Mouse (Mus musculus) limb, embryonic 13.5 days (tissue): ENCODE results near the gene Eif2b4. TPM values are rescaled to one million over a fixed set of nuclear protein-coding genes. Genes with fewer than 3 reads are reported as not detected.

Source experiments
- ATAC-seq: fragments of 200-750 bp; cut with Nextera tagmentation; 2 replicates; pipeline ENCODE4 v1.8.0; 2017; ENCODE audit warnings: low read depth, moderate number of reproducible peaks, moderate TSS enrichment; ENCODE audit not compliant: low FRiP score
- H3K27ac ChIP-seq: fragments of 300-500 bp; sonication (generic); 2 replicates; pipeline ENCODE4 v1.5.1; 2015; ENCODE audit warnings: inconsistent platforms, mild to moderate bottlenecking, moderate library complexity
- H3K27me3 ChIP-seq: fragments of 300-500 bp; sonication (generic); 2 replicates; pipeline ENCODE4 v1.6.1; 2015; ENCODE audit warnings: mild to moderate bottlenecking, inconsistent platforms
- H3K36me3 ChIP-seq: fragments of 300-500 bp; sonication (generic); 2 replicates; pipeline ENCODE4 v1.6.1; 2015; ENCODE audit warnings: inconsistent platforms, mild to moderate bottlenecking, moderate library complexity
- H3K4me1 ChIP-seq: fragments of 300-500 bp; sonication (generic); 2 replicates; pipeline ENCODE4 v1.6.1; 2015; ENCODE audit warnings: inconsistent platforms
- H3K4me2 ChIP-seq: fragments of 300-500 bp; sonication (generic); replicated peaks from 2 replicates; pipeline ENCODE4 v1.6.1; 2015; ENCODE audit warnings: inconsistent platforms, mild to moderate bottlenecking, moderate library complexity
- H3K4me3 ChIP-seq: fragments of 300-500 bp; sonication (generic); 2 replicates; pipeline ENCODE4 v1.5.1; 2015; ENCODE audit warnings: moderate library complexity, mild to moderate bottlenecking, inconsistent platforms
- H3K9ac ChIP-seq: fragments of 300-500 bp; sonication (generic); 2 replicates; pipeline ENCODE4 v1.6.1; 2015; ENCODE audit warnings: mild to moderate bottlenecking, inconsistent platforms
- H3K9me3 ChIP-seq: fragments of 300-500 bp; sonication (generic); 2 replicates; pipeline ENCODE4 v1.6.1; 2016; ENCODE audit warnings: inconsistent platforms
- WGBS: fragments of 180-500 bp; shearing (Covaris S2); methylation state at CpG from one replicate; pipeline ENCODE4 v1.1.7; 2015; 5-methylcytosine and 5-hydroxymethylcytosine counted together
- polyA plus RNA-seq: library from polyadenylated mRNA; unstranded; fragments of >200 nt; fragmentation: Nextera tagmentation; extraction: Ambion mirVana; gene quantifications from 2 replicates; pipeline ENCODE4 v1.2.1, GENCODE M21; 2015

The Eif2b4 gene
- polyA plus RNA-seq, 1 experiment from 2014 or later = 76.3 TPM

- no peak within 1 kb of the TSS for H3K27ac ChIP-seq
- peak within 1 kb of the TSS; percentile 53 for H3K4me2 ChIP-seq
- ATAC-seq = no peak
- WGBS = 2% methylated on average over 52 of the region's 52 CpGs
- H3K9me3 ChIP-seq = no peaks in the 10 kb centered on the region
- H3K27me3 ChIP-seq = peaks cover 69% of the 10 kb centered on the region
- H3K4me3 ChIP-seq = peak within 1 kb of the TSS; percentile 26
- H3K9ac ChIP-seq = no peak within 1 kb of the TSS
- H3K36me3 ChIP-seq = peaks cover 17% of the 10 kb centered on the region
- H3K4me1 ChIP-seq = peaks cover 24% of the 10 kb centered on the region
These were observed 54.8 kb downstream of the Eif2b4 start, which contains the start of gene Ucn for GRCm38 (mm10) chr5:31138241-31138967. Gene Ucn (minus strand): TSS chr5:31138829.

GRCm38 (mm10) chr5:31137658-31138057, 55.6 kb downstream of the Eif2b4 start:
- Histone ChIP-seq H3K27ac (no peak overlapping the region), H3K36me3 (peaks cover 14% of the 10 kb centered on the region), H3K9me3 (no peaks in the 10 kb centered on the region), H3K4me3 (peak overlapping the region; percentile 26), H3K4me1 (peaks cover 24% of the 10 kb centered on the region), H3K4me2 (peak overlapping the region; percentile 53), H3K9ac (no peak overlapping the region), H3K27me3 (peaks cover 71% of the 10 kb centered on the region)
- ATAC-seq = no peak
- 2% methylated on average over 13 of the region's 13 CpGs for WGBS

Other genes starting within 250 kb of the Eif2b4 start
- 7.6 and 8.7 TPM in 2 replicates for gene Cgref1, start 247.8 kb downstream of the Eif2b4 start, polyA plus RNA-seq
- 136 and 142 TPM in 2 replicates for gene Preb, start 233.1 kb downstream of the Eif2b4 start, polyA plus RNA-seq
- not detected in 2 replicates for gene Tcf23, start 224.8 kb downstream of the Eif2b4 start, polyA plus RNA-seq
- gene Atraid, start 145.1 kb downstream of the Eif2b4 start, polyA plus RNA-seq = 147 and 156 TPM in 2 replicates
- 13.4 and 14.1 TPM in 2 replicates for gene Slc5a6, start 144.5 kb downstream of the Eif2b4 start, polyA plus RNA-seq
- 30.0 and 33.7 TPM in 2 replicates for gene Cad, start 138.7 kb downstream of the Eif2b4 start, polyA plus RNA-seq
- gene Dnajc5g, start 87.1 kb downstream of the Eif2b4 start, polyA plus RNA-seq = not detected in 2 replicates
- gene Slc30a3, start 85.2 kb downstream of the Eif2b4 start, polyA plus RNA-seq = 0.38 and 0.57 TPM in 2 replicates
- gene Trim54, start 76.7 kb downstream of the Eif2b4 start, polyA plus RNA-seq = 7.2 and 8.1 TPM in 2 replicates
- gene Ucn, start 54.6 kb downstream of the Eif2b4 start, polyA plus RNA-seq = not detected in 2 replicates
- gene Mpv17, start 39.2 kb downstream of the Eif2b4 start, polyA plus RNA-seq = 68.7 and 69.4 TPM in 2 replicates
- gene Gm29609, start 13.5 kb downstream of the Eif2b4 start, polyA plus RNA-seq = 0.99 and 1.8 TPM in 2 replicates
- gene Gtf3c2, start 13.3 kb downstream of the Eif2b4 start, polyA plus RNA-seq = 84.8 and 92.4 TPM in 2 replicates
- gene Snx17, start 203 bp downstream of the Eif2b4 start, polyA plus RNA-seq = 161 and 165 TPM in 2 replicates
- 10.9 and 11.0 TPM in 2 replicates for gene Zfp513, start 8.9 kb upstream of the Eif2b4 start, polyA plus RNA-seq
- gene Ppm1g, start 27.3 kb upstream of the Eif2b4 start, polyA plus RNA-seq = 131 and 133 TPM in 2 replicates
- gene Nrbp1, start 47.4 kb upstream of the Eif2b4 start, polyA plus RNA-seq = 165 and 166 TPM in 2 replicates
- 0.38 and 0.48 TPM in 2 replicates for gene Gm9970, start 47.8 kb upstream of the Eif2b4 start, polyA plus RNA-seq
- gene Krtcap3, start 58.3 kb upstream of the Eif2b4 start, polyA plus RNA-seq = 16.1 and 21.3 TPM in 2 replicates
- gene Ift172, start 97.7 kb upstream of the Eif2b4 start, polyA plus RNA-seq = 37.8 and 45.0 TPM in 2 replicates
- gene Fndc4, start 102.7 kb upstream of the Eif2b4 start, polyA plus RNA-seq = 83.5 and 84.4 TPM in 2 replicates
- 0.14 and 0.28 TPM in 2 replicates for gene Gckr, start 104.0 kb upstream of the Eif2b4 start, polyA plus RNA-seq